Mouse (Mus musculus) left cerebral cortex, postnatal 14 days (tissue): Measurements from ENCODE around the gene Tcea3. TPM values are rescaled to one million over a fixed set of nuclear protein-coding genes. Genes with fewer than 3 reads are reported as not detected.
A peak's percentile ranks its signal among the peaks of the same experiment; 100 is the strongest.

Source experiments
- DNase-seq, 2 experiments: peaks; one replicate each; pipeline ENCODE4 v3.0.0; 2021 to 2022; ENCODE audit warnings: low spot score in 2 of 2, mixed read lengths in 1 of 2
- intact Hi-C: fragments of 180-260 bp; cut with DNase I; formaldehyde crosslinking; loops from one replicate; pipeline ENCODE4 v1.15.1; 2025
- long read RNA-seq, 2 experiments: library from polyadenylated mRNA; stranded (forward); transcript quantifications; one replicate each; pipeline ENCODE4 v2.0.0; 2021
- total RNA-seq, 2 experiments: library from RNA; stranded (reverse); gene quantifications; 2 replicates each; pipeline ENCODE4 v1.2.3; 2021

The Tcea3 gene
- under 1 TPM in 1 of 2 experiments, not detected in 1; 0.61 TPM for total RNA-seq
- long read RNA-seq, experiment 1 = 0 reads
- long read RNA-seq, experiment 2 = 0 reads

DNA sequence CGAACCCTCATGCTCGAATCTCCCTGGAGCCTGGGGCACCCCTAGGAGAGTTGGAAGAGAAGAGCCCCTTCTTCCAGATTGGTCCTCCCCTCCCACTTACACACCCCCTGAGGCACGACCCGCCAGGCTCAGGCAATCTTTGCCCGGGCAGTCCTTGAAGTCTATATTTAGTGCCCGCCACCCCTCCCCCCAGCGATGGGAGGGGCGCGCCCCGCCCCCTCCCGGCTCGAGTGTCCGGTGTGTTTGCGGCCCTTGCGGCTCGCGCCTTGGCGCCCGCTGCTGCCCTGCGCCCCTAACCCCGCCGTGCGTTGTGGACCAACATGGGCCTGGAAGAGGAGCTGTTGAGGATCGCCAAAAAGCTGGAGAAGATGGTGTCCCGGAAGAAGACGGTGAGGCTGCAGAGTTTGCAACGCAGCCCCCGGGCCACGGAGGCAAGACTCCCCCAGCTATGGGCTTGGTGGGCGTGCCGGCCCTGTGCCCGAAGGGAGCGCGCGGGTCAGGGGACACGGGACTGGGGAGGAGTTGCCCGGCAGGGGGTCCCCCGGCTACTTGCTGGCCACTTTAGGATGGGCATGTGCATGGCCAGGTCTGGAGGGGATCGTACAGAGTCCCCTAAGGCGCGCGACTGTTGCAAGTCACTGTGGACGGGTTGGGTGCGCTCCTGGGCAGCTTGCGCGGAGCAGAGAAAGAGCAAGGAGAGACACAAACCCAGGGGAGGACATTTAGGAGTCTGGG is at the start of gene Tcea3:
Gene Tcea3 (plus strand): TSS at position 1 of the 735 bp plus-strand sequence.
- intact Hi-C loops = loop anchor here (10.0 kb wide), 1 partner anchor 377 kb away; the partner anchor contains the start of gene Lactbl1
- DNase-seq = no peak

DNA sequence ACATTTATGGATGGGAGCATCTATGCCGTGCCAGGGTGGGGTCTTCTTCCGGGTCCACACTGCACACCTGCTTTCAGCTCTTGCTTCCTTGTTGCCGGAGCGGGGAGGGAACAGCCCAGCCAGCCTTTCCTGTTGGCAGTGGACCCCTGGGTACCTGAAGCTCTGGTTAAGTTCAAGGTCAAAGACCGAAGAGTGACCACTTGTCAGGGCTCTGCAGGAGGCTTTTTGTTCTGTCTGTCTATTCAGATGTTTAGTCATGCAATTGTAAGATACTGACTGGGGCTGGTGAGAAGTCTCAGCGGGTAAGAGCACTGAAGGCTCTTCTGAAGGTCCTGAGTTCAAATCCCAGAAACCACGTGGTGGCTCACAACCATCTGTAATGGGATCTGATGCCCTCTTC is 48.7 kb upstream of the Tcea3 start:
- intact Hi-C loops = no loop called here
- no peak for DNase-seq

DNA sequence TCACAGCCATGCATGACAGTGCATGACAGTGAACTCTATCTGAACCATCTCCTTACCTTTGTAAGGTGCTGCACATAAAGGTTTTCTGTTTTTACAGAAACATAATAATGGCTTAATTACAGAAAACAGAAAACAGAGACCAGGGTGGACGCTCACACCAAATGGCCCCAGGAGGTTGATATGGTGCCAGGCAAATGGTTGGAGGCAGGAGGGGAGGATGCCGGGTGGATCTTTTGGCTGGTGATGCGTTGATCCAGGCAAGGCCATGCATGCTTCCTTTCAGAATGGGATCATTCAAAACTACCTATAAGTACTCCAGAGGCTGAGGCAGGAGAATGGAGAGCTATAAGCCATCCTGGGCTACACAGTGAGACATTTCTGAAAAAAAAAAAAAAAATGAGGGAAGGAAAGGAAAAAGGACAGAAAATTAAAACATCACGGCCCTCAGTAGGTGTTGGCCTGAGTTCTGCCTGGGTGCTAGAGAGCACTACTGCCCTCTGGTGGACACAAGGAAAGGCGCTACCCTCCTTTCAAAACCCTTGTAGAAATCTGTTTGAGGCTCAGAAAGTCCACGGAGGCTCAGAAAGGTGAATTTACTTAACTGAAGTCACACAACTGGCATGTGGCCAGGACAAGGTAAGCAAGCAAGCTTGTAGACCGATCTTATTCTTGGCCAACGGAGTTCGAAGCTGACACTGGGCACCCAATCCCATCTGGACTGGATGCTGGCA is 47.8 kb upstream of the Tcea3 start:
- intact Hi-C loops = loop anchor here (1.0 to 5.0 kb wide), 2 partner anchors 36 to 38 kb away; no protein-coding TSS in a partner anchor
- peak in 1 of 2 experiments; percentile 59 for DNase-seq

DNA sequence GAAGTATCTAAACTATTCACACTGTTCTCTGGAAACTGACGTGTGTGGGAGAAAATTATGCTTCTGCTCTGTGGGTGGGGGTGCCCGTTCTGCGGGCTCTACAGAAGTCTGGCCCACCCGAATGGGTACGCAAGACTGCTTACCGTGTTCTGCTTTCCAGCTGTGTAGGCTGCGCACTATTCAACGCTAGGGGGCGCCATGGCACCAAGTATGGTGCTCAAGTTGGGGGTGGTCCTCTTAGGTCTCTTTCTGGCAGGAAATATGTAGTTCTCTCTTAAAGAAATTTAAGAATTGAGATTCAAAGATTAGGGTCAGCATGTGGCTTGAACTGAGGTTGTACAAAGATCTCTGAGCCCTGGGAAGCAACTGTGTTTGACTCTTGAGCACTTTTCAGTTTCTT is 45.0 kb upstream of the Tcea3 start:
- DNase-seq = peak; percentile 75 to 78
- intact Hi-C loops = loop anchor here (5.0 kb wide), 1 partner anchor 35 kb away; no protein-coding TSS in a partner anchor

DNA sequence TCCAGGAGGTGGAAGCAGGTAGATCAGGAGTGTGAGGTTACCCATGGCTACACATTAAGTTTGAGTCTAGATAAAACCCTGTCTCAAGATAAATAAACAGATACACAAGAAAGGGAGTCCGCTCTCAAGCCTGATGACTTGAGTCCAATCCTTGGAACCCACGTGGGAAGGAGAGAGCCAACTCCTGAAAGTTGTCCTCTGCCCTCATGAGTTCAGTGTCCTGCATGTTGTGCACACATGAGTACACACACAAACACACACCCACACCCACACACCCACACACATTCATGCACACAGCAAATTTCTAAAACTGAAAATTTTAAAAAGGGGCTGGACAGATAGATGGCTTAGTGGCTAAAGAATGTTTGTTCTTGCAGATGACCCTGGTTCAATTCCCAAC is 42.8 kb upstream of the Tcea3 start:
- intact Hi-C loops = loop anchor here (5.0 kb wide), 1 partner anchor 33 kb away; no protein-coding TSS in a partner anchor
- DNase-seq = no peak

DNA sequence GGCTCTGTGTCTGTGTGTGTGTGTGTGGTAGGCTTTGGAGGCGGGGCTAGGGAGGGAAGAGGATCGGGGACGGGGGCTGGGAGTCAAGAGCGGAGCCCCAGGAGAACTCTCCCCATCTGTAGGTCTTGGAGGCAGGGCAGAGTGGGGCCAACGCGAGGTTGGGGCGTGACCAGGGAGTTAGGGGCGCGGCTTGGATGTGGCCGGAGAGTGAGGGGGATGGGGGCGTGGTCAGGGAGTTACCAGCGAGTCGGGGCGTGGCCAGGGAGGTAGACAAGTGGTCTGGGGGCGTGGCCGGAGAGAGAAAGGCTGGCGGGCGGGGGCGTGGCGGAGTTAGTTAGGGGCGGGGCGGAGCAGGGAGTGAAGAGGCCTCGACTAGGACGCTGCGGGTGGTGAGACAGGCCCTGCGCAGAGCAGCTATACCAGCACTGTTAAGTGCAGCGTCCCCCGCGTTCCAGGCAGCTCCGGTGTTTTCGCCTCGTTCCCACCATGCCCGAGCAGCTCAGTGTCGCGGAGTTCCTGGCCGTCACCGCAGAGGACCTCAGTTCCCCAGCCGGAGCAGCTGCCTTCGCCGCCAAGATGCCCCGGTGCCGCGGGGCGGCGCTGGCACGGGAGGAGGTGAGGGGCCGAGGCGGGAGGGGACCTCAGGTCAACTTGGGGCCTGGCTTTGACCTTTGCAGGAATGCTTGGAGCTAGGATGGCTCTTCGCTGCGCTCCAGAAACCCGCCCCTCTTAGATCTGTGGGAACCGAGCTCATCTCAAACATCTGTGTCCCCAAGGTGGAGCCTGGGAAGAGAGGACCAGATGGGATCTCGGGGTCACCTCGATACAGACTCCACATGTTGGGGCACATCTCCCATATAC is 41.3 kb upstream of the Tcea3 start, which contains the start of gene Asap3:
Gene Asap3 (plus strand): TSS at position 333 of the 861 bp plus-strand sequence.
- intact Hi-C loops = no loop called here
- peak; percentile 79 to 85 for DNase-seq

DNA sequence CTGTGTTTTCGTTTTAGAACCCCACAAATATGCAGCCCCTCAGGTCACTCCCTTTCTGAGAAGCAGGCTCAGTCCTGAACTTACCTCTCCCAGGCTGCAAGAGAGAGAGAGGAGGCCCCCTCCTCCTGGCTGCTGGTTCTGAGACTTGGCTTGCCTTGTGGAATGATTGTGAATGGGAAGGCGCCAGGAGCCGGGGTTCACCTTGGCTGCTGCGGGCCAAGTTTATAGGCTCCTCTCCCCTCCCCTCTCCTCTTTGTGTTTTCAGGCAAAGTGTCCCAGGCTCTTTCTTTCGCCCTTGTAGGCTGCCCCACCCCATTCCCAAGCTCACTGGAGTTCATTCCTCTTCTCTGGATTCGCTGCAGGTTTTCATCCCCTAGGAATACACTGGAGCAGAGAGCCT is 40.6 kb upstream of the Tcea3 start:
- DNase-seq = no peak
- intact Hi-C loops = no loop called here

DNA sequence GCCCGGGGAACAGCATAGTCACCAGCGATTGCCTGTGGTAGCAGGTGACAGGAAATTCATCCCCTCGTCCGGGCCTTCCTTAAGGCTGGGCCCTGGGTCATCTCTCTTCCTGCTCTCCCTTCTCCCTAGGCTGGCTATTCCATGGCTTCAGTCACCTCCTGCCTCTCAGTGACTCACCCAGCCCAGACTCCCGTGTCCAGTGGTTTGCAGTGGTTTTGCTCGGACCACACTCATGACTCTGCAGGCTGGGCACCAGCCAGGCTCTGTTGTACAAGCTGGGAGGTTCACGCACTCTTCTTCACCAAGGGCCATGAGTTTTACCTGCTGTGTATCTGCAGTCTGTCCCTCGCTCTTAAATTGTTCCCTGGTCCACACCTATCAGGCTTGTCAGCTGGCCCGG is 36.6 kb upstream of the Tcea3 start:
- no peak for DNase-seq
- intact Hi-C loops = no loop called here

DNA sequence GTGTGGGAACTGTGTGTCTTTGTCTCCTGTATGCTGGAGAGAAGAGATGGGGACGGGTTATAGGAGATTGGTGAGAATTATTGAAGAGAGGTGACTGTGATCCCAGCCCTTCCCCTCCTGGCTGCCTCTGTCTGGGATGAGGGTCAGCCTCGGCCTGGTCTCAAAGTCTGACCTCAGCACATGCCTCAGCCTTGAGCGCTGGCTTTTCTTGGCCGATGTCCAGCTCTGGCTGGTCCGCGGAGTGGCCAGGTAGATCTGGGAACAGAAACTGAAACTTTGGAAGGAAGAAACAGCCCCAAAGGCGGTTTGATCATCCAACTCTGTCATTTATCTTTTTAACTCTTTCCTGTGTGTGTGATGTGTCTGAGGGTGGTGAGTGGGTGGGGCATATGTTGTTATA is 33.9 kb upstream of the Tcea3 start:
- intact Hi-C loops = no loop called here
- no peak for DNase-seq

DNA sequence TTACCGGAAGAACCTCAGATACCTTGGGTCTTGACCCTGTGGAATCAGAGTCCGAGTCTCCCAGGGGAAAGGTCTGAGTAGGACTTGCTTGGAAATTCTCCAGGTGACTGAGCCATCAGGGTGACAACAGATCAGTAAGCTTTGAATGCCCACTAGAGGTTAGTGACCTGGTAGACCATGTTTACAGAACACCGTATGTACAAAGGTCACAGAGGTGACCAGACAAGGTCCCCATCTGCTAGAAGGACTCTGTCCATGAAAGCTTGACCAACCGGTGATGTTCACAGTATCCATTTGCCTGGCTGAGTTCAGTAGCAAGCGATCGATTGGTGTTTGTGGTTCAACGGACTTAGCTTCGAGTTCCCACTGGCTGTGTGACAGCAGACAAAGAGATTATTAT is 32.7 kb upstream of the Tcea3 start:
- DNase-seq = no peak
- intact Hi-C loops = no loop called here

DNA sequence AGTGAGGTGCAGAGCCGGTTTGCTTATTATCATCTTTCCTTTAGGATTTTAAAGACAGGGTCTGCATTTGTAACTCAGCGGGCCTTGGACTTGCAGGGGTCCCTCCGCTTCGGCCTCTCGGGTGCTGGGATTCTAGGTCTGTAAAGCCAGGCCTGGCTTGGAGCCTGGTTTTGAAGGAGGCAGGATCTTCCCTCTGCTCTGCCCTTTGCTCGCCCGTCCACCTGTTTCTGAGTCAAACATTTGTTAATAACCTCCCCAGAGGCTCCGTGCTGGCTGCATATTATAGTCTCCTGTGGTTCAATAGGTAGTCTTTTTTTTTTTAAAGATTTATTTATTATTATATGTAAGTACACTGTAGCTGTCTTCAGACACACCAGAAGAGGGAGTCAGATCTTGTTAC is 32.0 kb upstream of the Tcea3 start:
- intact Hi-C loops = no loop called here
- no peak for DNase-seq

DNA sequence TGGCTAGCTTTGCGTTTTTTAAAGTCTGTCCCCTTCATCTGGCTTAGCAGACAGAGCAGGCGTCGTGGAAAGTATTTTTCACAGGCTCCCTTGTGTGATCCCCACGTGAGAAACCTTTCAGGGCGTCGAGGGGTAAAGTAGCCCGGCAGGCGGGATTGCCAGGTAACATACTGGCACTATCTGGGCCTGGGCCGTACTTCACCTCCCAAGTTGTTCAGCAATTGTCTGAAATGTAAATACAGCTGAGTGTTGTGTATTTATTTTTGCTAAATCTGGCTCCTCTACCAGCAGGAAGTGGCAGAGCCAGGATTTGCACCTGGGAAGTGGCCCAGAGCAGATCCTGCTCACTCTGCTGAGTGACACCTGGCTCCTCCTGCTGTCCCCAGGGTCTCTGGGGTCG is 30.5 kb upstream of the Tcea3 start:
- intact Hi-C loops = no loop called here
- DNase-seq = no peak

DNA sequence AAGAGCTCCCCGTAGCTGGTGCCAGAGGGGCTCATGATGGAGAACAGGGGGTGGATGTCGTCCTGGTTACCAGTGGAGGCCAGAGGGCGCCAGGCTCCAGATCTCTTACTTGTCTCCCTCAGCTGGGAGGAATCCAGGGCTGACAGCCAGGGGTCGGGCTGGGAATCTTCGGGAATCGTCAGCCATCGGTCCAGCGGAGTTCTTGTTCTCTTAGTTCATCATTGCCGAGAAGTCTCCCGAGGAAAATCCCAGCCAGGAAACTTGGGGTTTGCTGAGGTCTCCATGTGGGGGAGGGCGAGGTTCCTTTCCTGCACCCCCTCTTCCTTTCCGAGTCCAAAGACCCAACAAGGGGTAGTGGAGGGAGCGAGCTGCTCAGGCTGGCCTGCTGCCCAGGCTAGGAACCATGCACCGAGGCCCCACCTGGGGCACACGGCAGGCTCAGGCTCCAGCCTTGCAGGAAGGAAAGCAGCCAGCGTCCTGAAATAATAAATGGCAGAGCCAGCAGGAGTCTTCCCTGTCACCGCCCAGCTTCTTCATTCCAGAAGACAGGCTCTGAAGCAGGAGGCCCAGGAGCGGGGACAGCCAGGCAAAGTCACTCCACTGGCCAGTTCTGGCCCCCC is 28.8 kb upstream of the Tcea3 start:
- no peak for DNase-seq
- intact Hi-C loops = no loop called here

DNA sequence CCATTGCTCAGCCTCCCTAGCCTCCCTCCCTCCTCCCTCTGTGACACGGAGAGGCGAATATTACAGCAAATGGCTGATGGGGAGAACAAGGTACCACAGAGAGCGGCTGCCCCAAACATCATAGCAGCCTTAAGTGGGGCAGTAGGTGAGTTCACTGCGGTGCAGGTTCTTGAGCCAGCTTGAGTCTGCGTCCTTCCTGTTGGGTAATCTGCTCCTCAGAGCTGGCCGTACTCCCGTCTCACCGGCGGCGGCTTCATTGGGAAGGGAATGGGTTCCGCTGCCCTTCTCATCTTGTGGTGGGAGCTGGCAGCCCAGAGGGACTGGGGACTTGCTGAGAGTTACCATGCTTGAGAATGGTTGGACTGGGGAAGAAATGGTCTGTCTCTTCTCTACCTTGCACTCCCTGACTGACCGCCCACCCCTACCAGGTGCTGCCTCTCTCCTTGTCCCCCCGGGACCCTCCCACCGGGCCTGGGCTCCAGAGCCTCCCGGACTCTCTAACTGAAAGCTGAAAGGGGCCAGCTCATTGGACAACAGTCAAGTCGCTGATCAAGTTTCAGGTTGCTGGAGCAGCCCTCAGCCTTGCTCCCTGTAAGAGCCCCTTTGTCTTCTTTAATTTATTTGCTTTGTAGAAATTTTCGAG is 27.3 kb upstream of the Tcea3 start:
- intact Hi-C loops = no loop called here
- no peak for DNase-seq

DNA sequence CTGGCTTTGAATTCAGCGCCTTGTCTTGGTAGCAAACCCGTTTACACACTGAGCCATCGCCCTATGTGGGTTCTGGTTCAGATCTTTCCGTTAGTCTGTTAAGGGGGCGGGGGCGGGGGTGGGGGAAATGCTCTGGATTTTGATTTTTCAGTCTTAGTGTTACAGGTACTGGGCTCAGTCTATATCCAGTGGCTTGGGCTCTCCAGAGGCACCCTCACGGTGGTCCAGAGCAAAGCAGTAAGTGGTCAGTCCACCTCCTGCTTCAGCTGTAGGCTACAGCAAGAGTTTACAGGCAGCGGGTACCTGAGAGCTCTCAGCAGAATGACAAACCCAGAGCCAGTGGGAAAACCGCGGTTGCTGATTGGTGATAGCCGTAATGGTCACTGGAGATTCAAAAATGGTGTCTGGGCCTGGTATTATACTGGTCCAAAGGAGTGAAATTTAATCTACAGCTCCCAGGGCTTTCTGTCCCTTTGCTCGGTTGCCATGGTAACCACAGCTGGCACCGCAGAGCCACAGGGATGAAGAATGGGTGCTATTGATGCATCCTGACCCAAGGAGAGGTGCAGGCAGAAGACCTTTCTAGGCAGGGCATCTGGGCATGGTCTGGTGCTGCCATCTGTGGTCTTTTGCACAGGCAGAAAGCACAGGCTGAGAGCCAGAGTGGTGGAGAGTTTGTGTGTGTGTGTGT is 23.8 kb upstream of the Tcea3 start:
- DNase-seq = peak; percentile 43 to 66
- intact Hi-C loops = no loop called here

DNA sequence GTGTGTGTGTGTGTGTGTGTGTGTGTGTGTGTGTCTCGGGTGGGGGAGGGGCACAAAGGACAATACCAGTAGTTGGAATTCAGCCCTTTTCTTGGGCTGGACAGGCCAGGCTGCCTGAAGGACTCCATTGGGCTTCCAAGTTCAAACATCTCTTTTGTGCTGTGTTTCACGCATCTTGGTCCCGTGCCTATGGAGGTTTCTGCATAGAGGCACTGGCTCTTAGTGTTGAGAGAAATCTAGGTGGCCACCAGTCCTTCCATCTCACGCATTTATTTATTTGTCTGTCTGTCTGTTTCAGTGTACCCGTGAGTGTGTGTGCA is 23.3 kb upstream of the Tcea3 start:
- intact Hi-C loops = no loop called here
- DNase-seq = no peak

DNA sequence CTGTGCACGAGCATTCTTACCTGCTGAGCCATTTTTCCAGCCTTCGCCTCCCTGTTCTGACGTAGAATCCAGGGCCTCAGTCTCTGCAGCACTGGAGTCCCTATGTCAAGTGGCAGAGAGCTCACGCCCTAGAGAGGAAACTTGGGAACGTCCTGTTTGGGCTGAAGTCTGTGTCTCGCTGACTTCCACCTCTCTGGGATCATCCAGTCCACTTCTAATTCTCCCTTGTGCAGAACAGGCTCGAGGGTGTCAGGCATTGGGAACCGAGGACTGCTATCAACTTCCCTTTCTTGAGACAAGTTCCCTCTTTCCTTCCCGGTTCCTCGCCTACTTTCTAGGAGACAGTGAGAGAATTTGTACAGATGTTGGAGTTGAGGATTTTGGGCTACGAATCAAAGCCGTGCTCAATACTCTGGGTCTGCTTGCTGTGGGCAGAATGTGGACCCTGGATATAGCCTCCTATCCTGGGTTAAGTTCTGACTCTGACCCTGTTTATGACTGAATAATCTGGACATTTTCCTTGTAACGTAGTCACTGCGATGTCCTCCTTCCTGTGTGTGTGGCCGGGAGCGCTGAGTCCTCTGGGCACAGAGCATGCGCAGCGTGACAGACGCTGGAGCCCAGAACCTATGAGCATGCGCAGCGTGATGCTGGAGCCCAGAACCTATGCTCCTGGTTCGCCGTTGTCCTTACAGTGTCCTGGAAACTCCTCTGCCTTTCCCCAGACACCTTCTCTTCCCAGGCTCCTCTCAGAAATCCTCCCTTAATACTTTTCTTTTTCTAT is 22.7 kb upstream of the Tcea3 start:
- intact Hi-C loops = no loop called here
- no peak for DNase-seq

DNA sequence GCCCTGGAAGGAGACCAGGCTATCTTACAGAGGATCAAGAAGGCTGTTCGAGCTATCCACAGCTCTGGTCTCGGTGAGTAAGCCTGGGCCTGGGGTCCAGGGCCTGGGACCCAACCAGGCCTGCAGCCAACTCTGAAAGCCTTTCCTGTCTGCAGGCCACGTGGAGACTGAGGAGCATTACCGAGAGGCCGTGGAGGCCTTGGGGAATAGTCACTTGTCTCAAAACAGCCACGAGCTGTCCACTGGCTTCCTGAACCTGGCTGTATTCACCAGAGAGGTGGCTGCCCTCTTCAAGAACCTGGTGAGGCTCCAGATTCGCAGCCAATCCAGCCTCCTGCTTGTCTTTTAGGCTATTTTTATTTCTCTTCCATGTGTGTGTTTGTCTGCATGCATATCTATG is 20.1 kb upstream of the Tcea3 start:
- intact Hi-C loops = no loop called here
- DNase-seq = no peak
